Mouse (Mus musculus): Measurements from ENCODE around the gene Rnh1.

The Rnh1 gene

GRCm38 (mm10) chr7:141164850-141165249 lies 7.8 kb downstream of the Rnh1 start:
- no peak for DNase-seq (ENCODE audit: low spot score)

GRCm38 (mm10) chr7:141164397-141164796 lies 8.3 kb downstream of the Rnh1 start:
- DNase-seq (ENCODE audit: low spot score), result no peak

- no peak for DNase-seq (ENCODE audit: low spot score)
Observed at GRCm38 (mm10) chr7:141155362-141155761, 17.3 kb downstream of the Rnh1 start.

- DNase-seq (ENCODE audit: low spot score), result no peak
Observed at GRCm38 (mm10) chr7:141148639-141149038, 24.0 kb downstream of the Rnh1 start.

GRCm38 (mm10) chr7:141147044-141147443 lies 25.6 kb downstream of the Rnh1 start:
- DNase-seq (ENCODE audit: low spot score), result no peak

GRCm38 (mm10) chr7:141146043-141146595 lies 26.5 kb downstream of the Rnh1 start:
- DNase-seq (ENCODE audit: low spot score), result no peak

- DNase-seq (ENCODE audit: low spot score), result no peak
Observed at GRCm38 (mm10) chr7:141145403-141145802, 27.3 kb downstream of the Rnh1 start.

- DNase-seq (ENCODE audit: low spot score), result no peak
Observed at GRCm38 (mm10) chr7:141144650-141145049, 28.0 kb downstream of the Rnh1 start.

GRCm38 (mm10) chr7:141143861-141144260 lies 28.8 kb downstream of the Rnh1 start:
- DNase-seq (ENCODE audit: low spot score), result no peak

- DNase-seq (ENCODE audit: low spot score), result no peak
Observed at GRCm38 (mm10) chr7:141143112-141143511, 29.5 kb downstream of the Rnh1 start.

GRCm38 (mm10) chr7:141141326-141141725 lies 31.3 kb downstream of the Rnh1 start:
- no peak for DNase-seq (ENCODE audit: low spot score)

GRCm38 (mm10) chr7:141131904-141132755 lies 40.5 kb downstream of the Rnh1 start:
- no peak for DNase-seq (ENCODE audit: low spot score)

- peak; percentile 91 for DNase-seq (ENCODE audit: low spot score)
Observed at GRCm38 (mm10) chr7:141131024-141131820, 41.4 kb downstream of the Rnh1 start.

GRCm38 (mm10) chr7:141123517-141123856 lies 49.2 kb downstream of the Rnh1 start:
- DNase-seq (ENCODE audit: low spot score), result no peak

- peak; percentile 91 for DNase-seq (ENCODE audit: low spot score)
Observed at GRCm38 (mm10) chr7:141122689-141123516, 49.8 kb downstream of the Rnh1 start.

- no peak for DNase-seq (ENCODE audit: low spot score)
Observed at GRCm38 (mm10) chr7:141122245-141122644, 50.4 kb downstream of the Rnh1 start, which contains the start of gene Ptdss2. TSS of gene Ptdss2 (plus strand) at chr7:141122382.

GRCm38 (mm10) chr7:141121051-141121531 lies 51.6 kb downstream of the Rnh1 start:
- DNase-seq (ENCODE audit: low spot score), result no peak

GRCm38 (mm10) chr7:141120605-141121004 lies 52.1 kb downstream of the Rnh1 start:
- DNase-seq (ENCODE audit: low spot score), result no peak

GRCm38 (mm10) chr7:141119487-141119886 lies 53.2 kb downstream of the Rnh1 start:
- no peak for DNase-seq (ENCODE audit: low spot score)

GRCm38 (mm10) chr7:141117636-141118035 lies 55.0 kb downstream of the Rnh1 start, which contains the start of gene Ano9:
TSS of gene Ano9 (minus strand) at chr7:141117806.
- no peak for DNase-seq (ENCODE audit: low spot score)

GRCm38 (mm10) chr7:141115874-141116273 lies 56.8 kb downstream of the Rnh1 start:
- no peak for DNase-seq (ENCODE audit: low spot score)
